Mouse (Mus musculus) right cerebral cortex, adult 2 months (tissue): Measurements from ENCODE around the gene Ccdc62.
A peak's percentile ranks its signal among the peaks of the same experiment; 100 is the strongest.

Experiments
- DNase-seq, 2 experiments: peaks; one replicate each; pipeline ENCODE4 v3.0.0; 2021 to 2022; ENCODE audit warnings: low spot score in 2 of 2

The Ccdc62 gene

GRCm38 (mm10) chr5:123979980-123980369 is 49.5 kb downstream of the Ccdc62 start:
- DNase-seq = no peak

DNA sequence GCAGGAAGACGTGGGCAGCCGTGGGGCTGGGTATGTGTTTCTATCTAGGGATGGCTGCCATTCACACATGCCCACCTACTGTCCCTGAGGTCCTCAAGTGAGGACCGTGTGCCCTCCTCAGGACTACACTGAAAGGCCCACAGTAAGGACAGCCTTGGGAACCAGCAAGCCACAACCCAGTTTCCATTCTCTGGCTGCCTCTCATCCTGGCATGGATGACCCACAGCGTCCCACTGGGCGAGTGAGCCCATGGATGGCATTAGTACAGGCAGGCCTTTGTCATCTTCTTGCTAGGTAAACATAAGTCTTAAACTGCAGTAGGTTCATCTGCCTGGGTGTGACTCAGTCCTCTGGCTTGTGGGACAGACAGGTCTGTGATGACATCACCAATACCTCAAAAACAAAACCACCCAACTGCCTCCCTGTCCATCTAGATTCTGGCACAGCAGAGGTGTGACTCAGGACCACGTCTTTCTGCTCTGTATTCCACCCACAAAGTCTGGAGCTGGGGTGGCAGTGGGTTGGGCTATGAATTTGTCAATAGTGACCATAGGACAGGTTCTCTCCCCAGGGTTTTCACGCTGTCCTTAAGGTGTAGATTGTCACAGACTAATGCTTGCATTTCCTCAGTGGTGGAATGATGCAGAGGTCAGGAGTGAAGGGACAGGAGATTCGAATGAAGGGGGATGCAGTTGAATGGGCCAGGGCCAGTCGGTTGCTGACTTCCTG is 50.2 kb downstream of the Ccdc62 start:
- no peak for DNase-seq

DNA sequence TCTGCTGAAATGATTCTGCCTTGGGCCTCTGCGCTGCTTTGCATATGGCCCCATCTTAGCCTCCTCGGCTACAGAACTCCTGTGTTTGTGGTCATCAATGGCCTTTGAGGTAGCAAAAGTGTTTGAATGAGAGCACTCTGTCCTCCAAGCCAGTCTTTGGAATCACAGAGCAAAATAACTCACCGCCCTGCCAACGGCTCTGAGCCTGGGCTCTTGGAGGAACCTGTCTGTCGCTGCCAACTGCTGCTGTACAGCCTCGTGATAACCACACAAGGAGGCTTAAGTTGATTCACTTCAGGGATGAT is 50.7 kb downstream of the Ccdc62 start:
- no peak for DNase-seq

GRCm38 (mm10) chr5:123982838-123983237 is 52.4 kb downstream of the Ccdc62 start:
- no peak for DNase-seq

- DNase-seq = no peak
Measured at GRCm38 (mm10) chr5:123985434-123985833, 55.0 kb downstream of the Ccdc62 start.

- no peak for DNase-seq
Measured at GRCm38 (mm10) chr5:123986925-123987324, 56.4 kb downstream of the Ccdc62 start.

- DNase-seq = no peak
Measured at GRCm38 (mm10) chr5:123987511-123987910, 57.0 kb downstream of the Ccdc62 start.

GRCm38 (mm10) chr5:123989941-123990885 is 59.7 kb downstream of the Ccdc62 start:
- DNase-seq = no peak

DNA sequence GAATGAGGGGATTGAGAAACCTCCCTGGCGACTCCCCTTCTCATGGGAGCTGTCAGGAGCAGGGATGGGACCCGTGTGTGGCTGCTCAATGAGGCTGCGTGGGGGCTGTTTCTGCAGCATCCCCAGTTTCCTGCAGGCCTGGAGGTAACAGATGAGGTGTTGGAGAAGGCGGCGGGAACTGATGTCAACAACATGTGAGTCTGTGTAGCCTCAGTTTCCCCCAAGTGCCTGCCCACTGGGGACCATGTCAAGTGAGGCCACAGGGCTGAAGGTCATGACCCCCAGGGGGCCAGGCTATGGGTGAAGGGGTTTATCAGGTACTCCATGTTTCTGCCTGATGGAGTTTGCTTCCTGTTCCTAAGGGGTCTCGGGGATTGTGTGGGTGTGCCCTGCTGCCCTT is 60.8 kb downstream of the Ccdc62 start:
- DNase-seq = no peak

- no peak for DNase-seq
Measured at GRCm38 (mm10) chr5:123992193-123992637, 61.7 kb downstream of the Ccdc62 start.

GRCm38 (mm10) chr5:123992794-123993193 is 62.3 kb downstream of the Ccdc62 start:
- DNase-seq = peak; percentile 90 to 92

GRCm38 (mm10) chr5:123993263-123994036 is 63.0 kb downstream of the Ccdc62 start:
- peak in 1 of 2 experiments; percentile 76 for DNase-seq

- no peak for DNase-seq
Measured at GRCm38 (mm10) chr5:123994468-123994867, 64.0 kb downstream of the Ccdc62 start.

DNA sequence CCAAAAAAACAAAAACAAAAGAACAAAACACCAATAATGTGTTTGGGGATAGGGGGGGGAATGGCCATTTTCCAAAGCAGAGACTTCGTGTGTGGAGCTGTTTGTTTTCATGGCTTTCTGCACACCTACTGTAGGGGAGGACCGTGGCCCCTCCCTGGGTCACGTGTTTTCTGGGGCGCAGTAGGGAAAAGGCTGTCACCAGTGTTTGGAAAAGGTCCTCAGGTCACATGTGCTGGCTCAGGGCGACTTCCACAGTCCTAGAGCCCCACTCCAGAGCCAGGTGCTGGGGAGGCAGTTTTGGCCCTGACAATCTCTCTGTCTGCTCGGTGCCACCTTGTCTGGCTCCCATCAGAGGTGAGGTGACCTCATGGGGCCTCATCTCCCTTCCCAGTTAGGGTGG is 64.9 kb downstream of the Ccdc62 start:
- no peak for DNase-seq

DNA sequence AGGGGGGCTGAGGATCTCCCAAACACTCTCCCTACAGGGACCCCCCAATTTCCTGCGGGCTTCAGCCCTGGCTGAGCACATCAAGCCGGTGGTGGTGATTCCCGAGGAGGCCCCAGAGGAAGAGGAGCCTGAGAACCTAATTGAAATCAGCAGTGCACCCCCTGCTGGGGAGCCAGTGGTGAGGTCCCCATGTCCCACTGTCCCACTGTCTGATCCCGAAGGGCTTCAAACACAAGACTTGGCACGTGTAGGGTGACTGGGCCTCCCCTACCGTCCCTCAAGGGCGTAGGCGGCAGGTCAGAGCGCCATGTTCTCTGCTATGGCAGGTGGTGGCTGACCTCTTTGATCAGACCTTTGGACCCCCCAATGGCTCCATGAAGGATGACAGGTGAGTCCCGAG is 65.7 kb downstream of the Ccdc62 start:
- no peak for DNase-seq

- DNase-seq = no peak
Measured at GRCm38 (mm10) chr5:123996695-123997094, 66.2 kb downstream of the Ccdc62 start.

- no peak for DNase-seq
Measured at GRCm38 (mm10) chr5:123997211-123997751, 66.8 kb downstream of the Ccdc62 start.

DNA sequence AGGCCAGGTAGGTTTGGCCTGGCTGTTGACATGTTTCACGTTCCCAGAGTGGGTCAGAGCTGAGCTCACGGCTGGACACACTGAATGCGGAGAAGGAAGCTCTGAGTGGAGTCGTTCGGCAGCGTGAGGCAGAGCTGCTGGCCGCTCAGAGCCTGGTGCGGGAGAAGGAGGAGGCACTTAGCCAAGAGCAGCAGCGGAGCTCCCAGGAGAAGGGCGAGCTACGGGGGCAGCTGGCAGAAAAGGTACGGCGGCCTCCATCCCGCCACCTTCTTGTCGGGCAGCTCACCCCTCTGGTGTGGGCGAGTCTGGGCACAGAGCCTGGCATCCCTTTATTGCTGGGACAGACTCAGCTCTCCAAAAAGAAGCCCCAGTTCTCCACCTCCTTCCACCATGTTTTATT is 67.3 kb downstream of the Ccdc62 start:
- peak in 1 of 2 experiments; percentile 60 for DNase-seq

DNA sequence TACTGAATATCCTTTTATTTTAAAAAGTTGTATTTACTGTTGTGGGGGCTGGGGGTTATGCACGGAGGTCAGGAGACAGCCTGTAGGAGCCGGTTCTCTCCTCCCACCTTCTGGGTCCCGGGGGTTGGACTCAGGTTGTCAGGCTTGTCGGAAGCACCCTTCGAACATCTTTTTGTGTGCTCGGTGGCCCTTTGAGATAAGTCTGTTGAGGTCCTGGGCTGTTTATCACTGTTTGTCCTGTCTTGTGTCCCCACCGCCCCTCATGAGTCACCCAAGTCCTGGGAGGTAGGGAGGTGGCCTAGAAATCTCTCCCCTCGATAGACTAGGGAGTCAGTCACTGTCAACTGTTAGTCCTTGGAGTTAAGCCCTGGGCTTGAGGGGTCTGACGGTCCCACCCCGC is 67.9 kb downstream of the Ccdc62 start:
- no peak for DNase-seq

- DNase-seq = peak; percentile 97
Measured at GRCm38 (mm10) chr5:124000824-124001223, 70.3 kb downstream of the Ccdc62 start.

GRCm38 (mm10) chr5:124001274-124001673 is 70.8 kb downstream of the Ccdc62 start:
- DNase-seq = no peak

DNA sequence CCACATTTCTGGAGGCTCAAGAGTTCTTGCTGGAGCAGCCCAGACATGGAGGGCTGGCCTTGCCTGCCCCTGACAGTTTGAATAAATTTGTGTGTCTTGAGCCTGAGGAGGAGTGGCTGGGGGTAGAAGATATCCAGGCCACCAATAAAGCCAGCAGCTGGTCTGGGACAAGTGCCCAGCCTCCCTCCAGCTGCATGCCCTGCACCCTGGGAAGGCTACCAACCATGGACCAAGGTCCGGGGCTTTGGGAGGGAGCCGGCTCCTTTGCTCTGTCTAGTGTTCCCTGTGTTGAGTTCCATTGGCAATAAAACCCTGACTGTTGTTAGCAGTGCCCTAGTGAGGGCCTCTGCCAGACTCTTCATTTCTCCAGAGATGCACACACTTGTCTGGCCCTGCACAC is 72.4 kb downstream of the Ccdc62 start:
- DNase-seq = no peak
